Mouse (Mus musculus) ES-E14 (cell line): ENCODE results near the gene Pex16. TPM values are rescaled to one million over a fixed set of nuclear protein-coding genes. Genes with fewer than 3 reads are reported as not detected.

Source experiments
- DNase-seq: peaks from one replicate; pipeline ENCODE4 v3.0.0-alpha.2; 2013; ENCODE audit warnings: low read depth, low spot score
- H3K27ac ChIP-seq: 2 replicates; pipeline ENCODE4 v1.5.1; 2012; ENCODE audit warnings: low read depth, mild to moderate bottlenecking, low read length, moderate library complexity, mixed read lengths; ENCODE audit not compliant: poor library complexity, insufficient read depth, severe bottlenecking
- H3K36me3 ChIP-seq: 2 replicates; pipeline ENCODE4 v1.6.1; 2012; ENCODE audit warnings: mild to moderate bottlenecking, low read length, moderate library complexity, mixed read lengths; ENCODE audit not compliant: control insufficient read depth, poor library complexity, insufficient read depth, severe bottlenecking
- H3K4me1 ChIP-seq, 2 experiments: fragments of 150-350 bp in 1 of 2; sonication (generic) in 1 of 2; 2 replicates each; pipeline ENCODE4 v1.6.1; 2012; ENCODE audit warnings: low read length in 2 of 2, mild to moderate bottlenecking in 1 of 2, mixed read lengths in 1 of 2; ENCODE audit not compliant: control insufficient read depth in 2 of 2, insufficient read depth in 2 of 2, poor library complexity in 1 of 2
- H3K4me3 ChIP-seq, 2 experiments: fragments of 150-350 bp in 1 of 2; sonication (generic) in 1 of 2; 2 replicates each; pipeline ENCODE4 v1.5.1; 2012; ENCODE audit warnings: low read length in 2 of 2, low read depth in 1 of 2, mild to moderate bottlenecking in 1 of 2, mixed read lengths in 1 of 2; ENCODE audit not compliant: insufficient read depth in 1 of 2, poor library complexity in 1 of 2, severe bottlenecking in 1 of 2
- H3K9ac ChIP-seq: 2 replicates; pipeline ENCODE4 v1.6.1; 2012; ENCODE audit warnings: low read depth, mild to moderate bottlenecking, low read length, mixed read lengths; ENCODE audit not compliant: poor library complexity, insufficient read depth, severe bottlenecking
- H3K9me3 ChIP-seq: fragments of 150-350 bp; sonication (generic); 2 replicates; pipeline ENCODE4 v1.6.1; 2012; ENCODE audit warnings: low read depth, mild to moderate bottlenecking, low read length; ENCODE audit not compliant: control insufficient read depth, insufficient read depth
- CHD2 ChIP-seq: IDR thresholded peaks from 2 replicates; pipeline ENCODE4 v1.6.1; 2014; ENCODE audit warnings: mild to moderate bottlenecking, low read depth, low read length, inconsistent platforms
- HCFC1 ChIP-seq: IDR thresholded peaks from 2 replicates; pipeline ENCODE4 v1.6.1; 2012; ENCODE audit warnings: low read length, inconsistent platforms, borderline replicate concordance; ENCODE audit not compliant: insufficient read depth
- MAFK ChIP-seq: IDR thresholded peaks from 2 replicates; pipeline ENCODE4 v1.6.1; 2014; ENCODE audit warnings: mild to moderate bottlenecking, low read depth, low read length, inconsistent platforms; ENCODE audit not compliant: insufficient read depth
- ZC3H11A ChIP-seq: IDR thresholded peaks from 2 replicates; pipeline ENCODE4 v1.6.1; 2012; ENCODE audit warnings: low read depth, mild to moderate bottlenecking, inconsistent platforms, low read length, borderline replicate concordance
- ZNF384 ChIP-seq: IDR thresholded peaks from 2 replicates; pipeline ENCODE4 v1.6.1; 2012; ENCODE audit warnings: low read depth, low read length, inconsistent platforms
- in situ Hi-C, 2 experiments: fragments of 600-800 bp; cut with MboI; formaldehyde crosslinking; loops; one replicate each; pipeline ENCODE4 v1.15.1; 2025; ENCODE audit warnings: low sequenced_read_pairs in 2 of 2, inconsistent platforms in 1 of 2; ENCODE audit not compliant: unreplicated experiment in 2 of 2
- total RNA-seq: library from RNA; depleted of rRNA; stranded (reverse); fragments of 300-350 nt; gene quantifications from 2 replicates; pipeline ENCODE4 v1.2.3, GENCODE M21; 2012

Pex16 gene
- total RNA-seq, 1 experiment = 21.1 TPM

DNA sequence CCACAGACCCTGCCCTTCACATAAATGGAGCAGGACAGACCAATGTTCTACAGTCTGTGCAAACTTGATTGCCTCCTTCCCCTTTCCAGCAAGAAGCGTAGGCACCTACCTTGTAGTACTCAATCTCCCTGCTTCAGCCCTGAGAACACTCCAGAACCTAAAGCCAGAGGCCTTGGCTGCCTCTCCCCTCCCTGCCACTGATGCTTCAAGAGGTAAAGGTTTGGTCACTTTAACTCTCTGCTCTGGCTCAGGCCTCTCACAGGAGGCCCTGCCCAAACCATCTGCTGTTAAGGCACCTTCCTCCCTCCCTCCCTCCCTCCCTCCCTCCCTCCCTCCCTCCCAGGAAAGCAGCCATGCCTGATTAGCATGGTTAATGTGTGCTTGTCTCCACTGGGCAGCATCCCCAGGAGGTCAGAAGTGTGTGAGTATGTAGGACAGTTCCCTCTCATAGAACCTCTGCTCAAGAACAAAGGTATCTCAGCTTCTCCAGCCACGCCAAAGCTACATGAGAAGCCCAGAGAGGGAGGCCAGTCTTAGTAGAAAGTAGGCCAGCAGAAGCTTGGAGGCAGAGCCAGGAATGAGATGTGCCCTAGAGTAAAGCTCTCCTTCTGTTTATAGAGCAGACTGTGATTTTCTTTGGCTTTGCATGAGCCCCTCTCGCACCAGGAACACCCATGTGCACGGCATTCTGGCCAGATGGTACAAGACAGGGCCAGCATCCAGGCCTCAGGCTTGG is 28.3 kb downstream of the Pex16 start:
- Histone ChIP-seq H3K9ac (no peak overlapping the region), H3K36me3 (peaks cover 12% of the 10 kb centered on the region), H3K9me3 (no peaks in the 10 kb centered on the region), H3K4me3 (no peak overlapping the region), H3K27ac (no peak overlapping the region), H3K4me1 (peaks cover 0 to 3% of the 10 kb centered on the region in 2 experiments; a peak in 1 of 4 replicates)
- in situ Hi-C loops = no loop called here
- TF ChIP-seq HCFC1 (no peak), MAFK (no peak), ZNF384 (no peak), CHD2 (no peak), ZC3H11A (no peak)
- DNase-seq = no peak

DNA sequence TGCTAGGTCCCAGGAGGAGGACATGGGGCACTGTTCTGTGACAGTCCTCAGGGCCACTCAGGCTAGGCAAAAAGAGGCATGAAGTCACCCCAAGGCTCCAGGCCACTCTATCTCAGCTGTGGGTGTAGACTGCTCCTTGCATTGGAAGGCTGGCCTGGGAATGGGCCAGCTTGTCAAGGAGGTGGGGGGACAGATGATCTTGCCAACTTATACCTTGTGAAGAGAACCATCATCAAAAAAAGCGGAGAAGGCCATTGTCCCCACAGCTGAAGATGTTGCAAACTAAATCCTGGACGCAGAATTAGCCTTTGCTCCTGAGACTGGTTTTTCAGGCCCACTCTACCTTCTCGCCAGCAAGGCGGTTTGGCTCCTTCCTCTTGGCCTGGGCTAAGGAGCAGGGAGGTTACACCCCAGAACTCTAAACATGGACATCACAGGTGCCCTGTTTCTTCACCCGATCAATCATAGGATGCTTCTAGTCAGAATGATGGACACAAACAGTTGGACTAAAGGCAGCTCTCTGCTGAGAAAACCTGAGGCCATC is 29.4 kb downstream of the Pex16 start:
- in situ Hi-C loops = no loop called here
- peaks cover 21% of the 10 kb centered on the region for H3K36me3 ChIP-seq
- no peaks in the 10 kb centered on the region for H3K9me3 ChIP-seq
- no peak for TF ChIP-seq HCFC1
- TF ChIP-seq CHD2 = no peak
- no peak for TF ChIP-seq MAFK
- no peak for TF ChIP-seq ZNF384
- no peak for TF ChIP-seq ZC3H11A
- H3K9ac ChIP-seq = no peak overlapping the region
- H3K4me1 ChIP-seq = peaks cover 0 to 3% of the 10 kb centered on the region in 2 experiments; a peak in 1 of 4 replicates
- DNase-seq = no peak
- no peak overlapping the region for H3K4me3 ChIP-seq
- H3K27ac ChIP-seq = no peak overlapping the region

DNA sequence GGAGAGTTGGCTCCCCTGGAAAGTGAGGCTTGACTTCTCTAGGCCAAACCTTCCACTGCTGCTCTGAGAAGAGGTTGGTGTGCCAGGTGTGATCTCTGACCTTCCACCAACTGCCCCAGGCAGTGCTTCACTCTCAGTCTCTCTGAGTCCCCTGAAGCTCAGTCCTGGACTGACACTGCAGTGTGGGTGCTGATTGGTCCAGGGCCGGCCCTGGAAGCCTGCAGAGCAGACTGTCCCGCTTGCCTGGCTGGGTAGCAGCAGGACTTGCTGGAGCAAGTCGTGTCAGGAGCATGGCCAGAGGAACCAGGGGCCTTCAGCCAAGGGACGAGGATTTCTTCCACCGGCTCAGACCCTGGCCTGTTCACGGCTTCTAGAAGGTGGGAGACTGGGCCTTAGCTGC is 30.3 kb downstream of the Pex16 start:
- no peak for DNase-seq
- H3K36me3 ChIP-seq = peaks cover 27% of the 10 kb centered on the region
- TF ChIP-seq HCFC1 (no peak), CHD2 (no peak), MAFK (no peak), ZC3H11A (no peak), ZNF384 (no peak)
- H3K9ac ChIP-seq = no peak overlapping the region
- in situ Hi-C loops = no loop called here
- H3K27ac ChIP-seq = no peak overlapping the region
- H3K9me3 ChIP-seq = no peaks in the 10 kb centered on the region
- H3K4me3 ChIP-seq = no peak overlapping the region
- H3K4me1 ChIP-seq = peaks cover 0 to 3% of the 10 kb centered on the region in 2 experiments; a peak in 1 of 4 replicates

DNA sequence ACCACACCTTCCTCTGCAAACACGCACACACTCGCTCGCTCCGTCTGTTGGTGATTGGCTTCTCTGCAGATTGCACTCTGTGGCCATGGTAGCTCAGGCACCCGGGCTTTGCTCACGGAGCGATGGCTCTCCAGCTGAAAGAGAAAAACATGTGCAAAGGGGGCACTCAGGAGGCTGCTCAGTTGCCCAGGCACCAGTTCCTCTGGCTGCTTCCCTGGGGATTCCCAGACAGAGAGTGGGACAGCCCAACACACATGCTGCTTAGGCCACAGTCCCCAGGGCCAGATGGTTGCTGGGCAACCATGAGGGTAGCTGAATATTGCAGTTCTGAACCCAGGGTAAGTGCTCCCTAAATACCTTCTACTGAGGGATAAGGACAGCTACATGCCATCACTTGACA is 31.2 kb downstream of the Pex16 start:
- Histone ChIP-seq H3K9ac (no peak overlapping the region), H3K9me3 (no peaks in the 10 kb centered on the region), H3K4me3 (no peak overlapping the region), H3K4me1 (peaks cover 0 to 3% of the 10 kb centered on the region in 2 experiments; a peak in 1 of 4 replicates), H3K27ac (no peak overlapping the region), H3K36me3 (peaks cover 37% of the 10 kb centered on the region)
- in situ Hi-C loops = no loop called here
- no peak for DNase-seq
- TF ChIP-seq HCFC1 = no peak
- no peak for TF ChIP-seq ZNF384
- TF ChIP-seq MAFK = no peak
- no peak for TF ChIP-seq CHD2
- TF ChIP-seq ZC3H11A = no peak
